Mouse (Mus musculus): ENCODE results near the gene Kif26a. TPM values are rescaled to one million over a fixed set of nuclear protein-coding genes. Genes with fewer than 3 reads are reported as not detected.

Kif26a gene
- polyA plus RNA-seq, 1 experiment from 2014 or later: 10.9 TPM

DNA sequence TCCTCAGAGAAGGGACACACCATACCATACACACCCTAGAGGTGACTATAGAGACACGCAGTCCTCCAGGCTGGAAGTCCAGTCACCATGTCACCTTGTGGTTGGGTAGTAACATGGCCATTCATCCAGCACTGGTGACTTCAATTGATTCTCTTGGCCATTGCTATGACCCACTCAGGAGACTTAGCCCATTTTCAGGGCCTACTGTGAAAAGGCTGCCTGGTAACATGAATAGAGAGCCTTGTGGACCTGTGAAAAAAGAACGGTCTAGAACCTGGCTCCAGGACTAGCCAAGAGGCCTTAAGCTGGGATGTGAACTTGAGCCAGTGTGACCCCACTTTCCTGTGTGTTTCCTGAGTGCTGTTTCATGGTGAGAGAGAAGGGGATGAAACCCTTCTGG, 80.6 kb downstream of the Kif26a start:
- Histone ChIP-seq H3K4me2 (no peak overlapping the region), H3K9ac (no peak overlapping the region), H3K4me1 (peaks cover 38% of the 10 kb centered on the region), H3K4me3 (no peak overlapping the region), H3K27me3 (no peaks in the 10 kb centered on the region), H3K36me3 (ENCODE audit: poor library complexity, severe bottlenecking) (no peaks in the 10 kb centered on the region), H3K9me3 (replicated peaks) (no peaks in the 10 kb centered on the region), H3K27ac (no peak overlapping the region)
- WGBS: 99% methylated on average over 2 of the region's 2 CpGs
- ATAC-seq: no peak

DNA sequence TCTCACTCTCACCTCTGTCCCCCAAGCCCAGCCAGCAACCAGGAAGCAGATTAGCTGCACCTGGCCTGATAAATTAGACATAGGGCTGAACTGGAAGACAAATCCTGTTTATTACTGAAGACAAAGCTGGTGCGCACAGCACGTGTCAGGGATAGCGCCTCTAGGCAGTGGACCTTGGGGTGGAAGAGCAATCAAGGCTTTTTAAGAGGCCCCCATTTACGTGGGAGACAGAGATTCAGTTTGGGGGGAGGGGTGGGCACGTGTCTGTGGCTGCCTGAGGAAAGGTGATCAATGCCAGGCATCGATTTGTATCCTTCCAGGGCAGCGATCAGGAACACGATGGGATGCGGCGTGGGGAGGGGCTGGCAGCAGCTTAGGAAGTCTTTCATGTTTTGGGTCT, 83.1 kb downstream of the Kif26a start:
- no peak for ATAC-seq

GRCm38 (mm10) chr12:112230196-112230595, 84.2 kb downstream of the Kif26a start:
- H3K4me3 ChIP-seq: no peak overlapping the region
- H3K4me2 ChIP-seq: no peak overlapping the region
- no peak overlapping the region for H3K9ac ChIP-seq
- H3K27me3 ChIP-seq: no peaks in the 10 kb centered on the region
- ATAC-seq: no peak
- H3K9me3 ChIP-seq (replicated peaks): no peaks in the 10 kb centered on the region
- H3K27ac ChIP-seq: no peak overlapping the region
- WGBS: 96% methylated on average over 2 of the region's 2 CpGs
- peaks cover 41% of the 10 kb centered on the region for H3K4me1 ChIP-seq
- H3K36me3 ChIP-seq (ENCODE audit: poor library complexity, severe bottlenecking): no peaks in the 10 kb centered on the region

More for the DNA sequence above, 83.1 kb downstream of the Kif26a start:
- Histone ChIP-seq H3K27me3 (no peaks in the 10 kb centered on the region), H3K36me3 (ENCODE audit: poor library complexity, severe bottlenecking) (no peaks in the 10 kb centered on the region), H3K4me2 (no peak overlapping the region), H3K27ac (no peak overlapping the region), H3K9me3 (replicated peaks) (no peaks in the 10 kb centered on the region), H3K9ac (no peak overlapping the region), H3K4me1 (peaks cover 35% of the 10 kb centered on the region), H3K4me3 (no peak overlapping the region)
- WGBS: 61% methylated on average over 10 of the region's 10 CpGs

MicroRNAs encoded within 50 kb of the gene (microRNA counts, 519-probe panel; counts per million panel counts)
- 3,220 counts per million, percentile 68 among the panel's probes with 10 or more counts for microRNA mmu-miR-203

Small RNAs within 50 kb of the gene (microRNA-seq; reads per million reads assigned to microRNA genes)
- gene Mir203: 1,433 reads per million, percentile 81 among the genes with 10 or more reads in this experiment
- not detected for gene Mir3073a
- gene Mir3073b: not detected

Other genes starting within 250 kb of the Kif26a start
- gene Ppp1r13b, start 238.1 kb upstream of the Kif26a start, polyA plus RNA-seq (2015; fragmentation: Nextera tagmentation; extraction: Ambion mirVana): 9.3 TPM in 2 replicates
- 677 and 746 TPM in 2 replicates for gene Atp5mpl, start 179.2 kb upstream of the Kif26a start, polyA plus RNA-seq (2015; fragmentation: Nextera tagmentation; extraction: Ambion mirVana)
- 0.45 and 1.3 TPM in 2 replicates for gene Tdrd9, start 174.6 kb upstream of the Kif26a start, polyA plus RNA-seq (2015; fragmentation: Nextera tagmentation; extraction: Ambion mirVana)
- not detected in 2 replicates for gene Rd3l, start 164.9 kb upstream of the Kif26a start, polyA plus RNA-seq (2015; fragmentation: Nextera tagmentation; extraction: Ambion mirVana)
- gene Aspg, start 39.5 kb upstream of the Kif26a start, polyA plus RNA-seq (2015; fragmentation: Nextera tagmentation; extraction: Ambion mirVana): 0.08 and 0.15 TPM in 2 replicates